Mouse (Mus musculus) hindbrain, embryonic 12.5 days (tissue): ENCODE measurements around the gene Cbfa2t2. TPM values are rescaled to one million over a fixed set of nuclear protein-coding genes. Genes with fewer than 3 reads are reported as not detected.

Experiments
- ATAC-seq: fragments of 200-750 bp; cut with Nextera tagmentation; 2 replicates; pipeline ENCODE4 v1.8.0; 2017; ENCODE audit warnings: moderate TSS enrichment; ENCODE audit not compliant: low FRiP score
- H3K27ac ChIP-seq: fragments of 300-500 bp; sonication (generic); 2 replicates; pipeline ENCODE4 v1.5.1; 2016; ENCODE audit warnings: mild to moderate bottlenecking
- H3K27me3 ChIP-seq: fragments of 300-500 bp; sonication (generic); 2 replicates; pipeline ENCODE4 v1.6.1; 2016; ENCODE audit warnings: mild to moderate bottlenecking
- H3K36me3 ChIP-seq: fragments of 300-500 bp; sonication (generic); 2 replicates; pipeline ENCODE4 v1.6.1; 2016; ENCODE audit warnings: mild to moderate bottlenecking
- H3K4me1 ChIP-seq: fragments of 300-500 bp; sonication (generic); 2 replicates; pipeline ENCODE4 v1.6.1; 2016
- H3K4me2 ChIP-seq: fragments of 300-500 bp; sonication (generic); replicated peaks from 2 replicates; pipeline ENCODE4 v1.6.1; 2016; ENCODE audit warnings: mild to moderate bottlenecking
- H3K4me3 ChIP-seq: fragments of 300-500 bp; sonication (generic); 2 replicates; pipeline ENCODE4 v1.5.1; 2016; ENCODE audit warnings: mild to moderate bottlenecking
- H3K9ac ChIP-seq: fragments of 300-500 bp; sonication (generic); 2 replicates; pipeline ENCODE4 v1.6.1; 2016; ENCODE audit warnings: mild to moderate bottlenecking, moderate library complexity
- H3K9me3 ChIP-seq: fragments of 300-500 bp; sonication (generic); replicated peaks from 2 replicates; pipeline ENCODE4 v1.6.1; 2016; ENCODE audit warnings: mild to moderate bottlenecking
- WGBS: fragments of 180-500 bp; shearing (Covaris S2); methylation state at CpG from one replicate; pipeline ENCODE4 v1.1.7; 2016; 5-methylcytosine and 5-hydroxymethylcytosine counted together
- polyA plus RNA-seq: library from polyadenylated mRNA; unstranded; fragments of >200 nt; fragmentation: Nextera tagmentation; extraction: Ambion mirVana; gene quantifications from 2 replicates; pipeline ENCODE4 v1.2.1, GENCODE M21; 2016

Cbfa2t2 gene
- polyA plus RNA-seq, 1 experiment from 2014 or later = 77.3 TPM

GRCm38 (mm10) chr2:154583906-154584872, 147.9 kb downstream of the Cbfa2t2 start:
- Histone ChIP-seq H3K4me1 (peaks cover 21% of the 10 kb centered on the region), H3K27me3 (no peaks in the 10 kb centered on the region), H3K9me3 (no peaks in the 10 kb centered on the region), H3K4me3 (no peak overlapping the region), H3K9ac (no peak overlapping the region), H3K36me3 (no peaks in the 10 kb centered on the region; the same call in 1 of the 2 replicates), H3K27ac (peak overlapping the region; percentile 58), H3K4me2 (no peak overlapping the region)
- ATAC-seq = peak; percentile 62
- 59% methylated on average over 15 of the region's 15 CpGs for WGBS

DNA sequence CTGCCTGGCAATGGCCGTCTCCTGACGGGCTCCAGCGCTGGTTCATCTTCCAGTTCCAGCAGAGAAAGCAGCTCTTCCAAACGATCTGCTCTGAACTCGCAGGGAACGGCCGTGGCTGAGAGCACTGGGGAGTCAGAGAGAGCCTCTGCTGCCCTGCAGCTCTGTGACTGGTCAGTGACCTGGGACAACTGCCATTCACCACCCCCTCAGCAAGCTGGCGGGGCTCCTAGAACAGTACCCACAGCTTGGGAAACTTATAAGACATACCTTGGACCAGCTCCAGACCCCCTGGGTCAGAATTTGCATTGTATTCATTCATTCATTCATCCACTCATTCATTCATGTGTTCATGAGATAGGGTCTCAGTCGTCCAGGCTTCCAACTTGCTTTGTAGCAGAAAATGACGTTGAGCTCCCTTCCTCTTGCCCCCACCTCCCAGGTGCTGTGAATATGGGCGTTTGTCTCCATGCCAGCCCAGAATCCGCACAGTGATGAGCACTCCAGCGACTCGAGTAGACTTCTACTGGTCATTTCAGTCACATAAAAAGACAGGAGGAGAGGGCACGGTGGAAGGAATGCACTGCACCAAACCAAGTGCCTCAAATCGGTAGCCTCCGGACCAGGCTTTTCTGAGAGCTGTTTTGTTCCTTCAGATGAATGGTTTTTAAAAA, 148.8 kb downstream of the Cbfa2t2 start:
- no peaks in the 10 kb centered on the region for H3K27me3 ChIP-seq
- no peak overlapping the region for H3K9ac ChIP-seq
- 68% methylated on average over 17 of the region's 17 CpGs for whole genome bisulfite sequencing
- H3K4me3 ChIP-seq = no peak overlapping the region
- H3K27ac ChIP-seq = peak overlapping the region; percentile 58; the same call in 1 of the 2 replicates
- peaks cover 21% of the 10 kb centered on the region for H3K4me1 ChIP-seq
- no peaks in the 10 kb centered on the region; the same call in 1 of the 2 replicates for H3K36me3 ChIP-seq
- no peaks in the 10 kb centered on the region for H3K9me3 ChIP-seq
- H3K4me2 ChIP-seq = no peak overlapping the region
- no peak for ATAC-seq

GRCm38 (mm10) chr2:154586405-154586804, 150.1 kb downstream of the Cbfa2t2 start:
- H3K4me2 ChIP-seq = no peak overlapping the region
- H3K9me3 ChIP-seq = no peaks in the 10 kb centered on the region
- WGBS = 81% methylated on average over 5 of the region's 5 CpGs
- no peak overlapping the region for H3K9ac ChIP-seq
- H3K4me3 ChIP-seq = no peak overlapping the region
- H3K27me3 ChIP-seq = no peaks in the 10 kb centered on the region
- H3K36me3 ChIP-seq = no peaks in the 10 kb centered on the region; the same call in 1 of the 2 replicates
- no peak overlapping the region for H3K27ac ChIP-seq
- no peak for ATAC-seq
- H3K4me1 ChIP-seq = peaks cover 21% of the 10 kb centered on the region

Other genes with a start within 250 kb of the Cbfa2t2 start
- not detected in 2 replicates for gene Bpifb1, start 245.7 kb upstream of the Cbfa2t2 start, polyA plus RNA-seq
- 0.30 and 0.36 TPM in 2 replicates for gene Bpifb5, start 212.7 kb upstream of the Cbfa2t2 start, polyA plus RNA-seq
- not detected in 2 replicates for gene Bpifb9a, start 178.6 kb upstream of the Cbfa2t2 start, polyA plus RNA-seq
- not detected in 2 replicates for gene Bpifb9b, start 129.3 kb upstream of the Cbfa2t2 start, polyA plus RNA-seq
- gene Cdk5rap1, start 63.5 kb upstream of the Cbfa2t2 start, polyA plus RNA-seq = 13.7 and 16.3 TPM in 2 replicates
- 8.9 and 9.7 TPM in 2 replicates for gene Snta1, start 28.4 kb upstream of the Cbfa2t2 start, polyA plus RNA-seq
- gene 1700003F12Rik, start 110.6 kb downstream of the Cbfa2t2 start, polyA plus RNA-seq = 1.4 and 3.2 TPM in 2 replicates
- 0.92 and 0.96 TPM in 2 replicates for gene Actl10, start 115.3 kb downstream of the Cbfa2t2 start, polyA plus RNA-seq
- gene Necab3, start 122.4 kb downstream of the Cbfa2t2 start, polyA plus RNA-seq = 11.6 and 12.3 TPM in 2 replicates
- 25.0 and 30.7 TPM in 2 replicates for gene E2f1, start 133.4 kb downstream of the Cbfa2t2 start, polyA plus RNA-seq
- gene Pxmp4, start 167.2 kb downstream of the Cbfa2t2 start, polyA plus RNA-seq = 14.1 and 14.3 TPM in 2 replicates
- gene Zfp341, start 176.8 kb downstream of the Cbfa2t2 start, polyA plus RNA-seq = 1.1 and 1.3 TPM in 2 replicates
- gene 4930519P11Rik, start 177.0 kb downstream of the Cbfa2t2 start, polyA plus RNA-seq = not detected in 2 replicates
- gene Chmp4b, start 215.2 kb downstream of the Cbfa2t2 start, polyA plus RNA-seq = 26.6 and 28.4 TPM in 2 replicates